ENCODE assay signal across 15 mouse cellular contexts in genomic region chr6:15807382-15807781, GRCm38 (mm10).
"Had no signal": no experiment of that assay in that cellular context is flagged by ENCODE, and none has a peak within 500 bp of the region (broad histone marks: within the 10 kb centered on the region; RNA-seq: fewer than 3 reads in every experiment).

No protein-coding gene starts in this region.

- H3K4me2 ChIP-seq: neural tube, embryonic 15.5 days; stomach, embryonic 15.5 days had no signal

- H3K27ac ChIP-seq: neural tube, embryonic 15.5 days; stomach, embryonic 15.5 days; stomach, postnatal 0 days had no signal

- H3K27me3 ChIP-seq: neural tube, embryonic 15.5 days; stomach, embryonic 15.5 days had no signal

- H3K36me3 ChIP-seq: neural tube, embryonic 15.5 days; stomach, embryonic 15.5 days had no signal

- H3K4me3 ChIP-seq: neural tube, embryonic 15.5 days; stomach, embryonic 15.5 days had no signal

- H3K4me1 ChIP-seq: neural tube, embryonic 15.5 days; stomach, embryonic 15.5 days had no signal

- H3K9ac ChIP-seq: neural tube, embryonic 15.5 days; stomach, embryonic 15.5 days had no signal

- DNase-seq: retina, postnatal 1 day; right cerebral cortex, adult 18-20 months; right cerebral cortex, postnatal 14 days; right cerebral cortex, postnatal 25 days; right cerebral cortex, postnatal 4 days; spleen, adult 18-20 months; thymus, adult 18-20 months; thymus, adult 2 months; thymus, postnatal 14 days; thymus, postnatal 25 days; thymus, postnatal 36 days; thymus, postnatal 4 days had no signal

- H3K9me3 ChIP-seq: neural tube, embryonic 15.5 days; stomach, embryonic 15.5 days had no signal
